Mouse (Mus musculus) neural tube, embryonic 12.5 days (tissue): Measurements from ENCODE around the gene Elob. TPM values are rescaled to one million over a fixed set of nuclear protein-coding genes. Genes with fewer than 3 reads are reported as not detected.

Source experiments
- ATAC-seq: fragments of 200-750 bp; cut with Nextera tagmentation; 2 replicates; pipeline ENCODE4 v1.8.0; 2017; ENCODE audit warnings: low read depth, mild to moderate bottlenecking, moderate TSS enrichment, moderate library complexity; ENCODE audit not compliant: low FRiP score
- H3K27ac ChIP-seq: fragments of 300-500 bp; sonication (generic); 2 replicates; pipeline ENCODE4 v1.5.1; 2016
- H3K27me3 ChIP-seq: fragments of 300-500 bp; sonication (generic); replicated peaks from 2 replicates; pipeline ENCODE4 v1.6.1; 2016; ENCODE audit warnings: mild to moderate bottlenecking
- H3K36me3 ChIP-seq: fragments of 300-500 bp; sonication (generic); 2 replicates; pipeline ENCODE4 v1.6.1; 2016; ENCODE audit warnings: mild to moderate bottlenecking
- H3K4me1 ChIP-seq: fragments of 300-500 bp; sonication (generic); 2 replicates; pipeline ENCODE4 v1.6.1; 2016
- H3K4me2 ChIP-seq: fragments of 300-500 bp; sonication (generic); replicated peaks from 2 replicates; pipeline ENCODE4 v1.6.1; 2016; ENCODE audit warnings: mild to moderate bottlenecking
- H3K4me3 ChIP-seq: fragments of 300-500 bp; sonication (generic); 2 replicates; pipeline ENCODE4 v1.5.1; 2016
- H3K9ac ChIP-seq: fragments of 300-500 bp; sonication (generic); 2 replicates; pipeline ENCODE4 v1.6.1; 2016; ENCODE audit warnings: mild to moderate bottlenecking
- H3K9me3 ChIP-seq: fragments of 300-500 bp; sonication (generic); 2 replicates; pipeline ENCODE4 v1.6.1; 2016; ENCODE audit warnings: mild to moderate bottlenecking
- WGBS: fragments of 180-500 bp; shearing (Covaris S2); methylation state at CpG from one replicate; pipeline ENCODE4 v1.1.7; 2016; 5-methylcytosine and 5-hydroxymethylcytosine counted together
- polyA plus RNA-seq: library from polyadenylated mRNA; unstranded; fragments of >200 nt; fragmentation: Nextera tagmentation; extraction: Ambion mirVana; gene quantifications from 2 replicates; pipeline ENCODE4 v1.2.1, GENCODE M21; 2016

The Elob gene
- polyA plus RNA-seq, 1 experiment from 2014 or later: 1,078 TPM

GRCm38 (mm10) chr17:23822094-23822493 lies 6.8 kb downstream of the Elob start:
- H3K4me3 ChIP-seq: no peak overlapping the region
- no peak overlapping the region for H3K9ac ChIP-seq
- 82% methylated on average over 6 of the region's 6 CpGs for WGBS
- ATAC-seq: no peak
- peaks cover 17% of the 10 kb centered on the region; the same call in 1 of the 2 replicates for H3K9me3 ChIP-seq
- H3K27ac ChIP-seq: no peak overlapping the region
- peaks cover 98% of the 10 kb centered on the region for H3K36me3 ChIP-seq
- no peaks in the 10 kb centered on the region for H3K27me3 ChIP-seq
- no peak overlapping the region for H3K4me2 ChIP-seq
- H3K4me1 ChIP-seq: peaks cover 3% of the 10 kb centered on the region

DNA sequence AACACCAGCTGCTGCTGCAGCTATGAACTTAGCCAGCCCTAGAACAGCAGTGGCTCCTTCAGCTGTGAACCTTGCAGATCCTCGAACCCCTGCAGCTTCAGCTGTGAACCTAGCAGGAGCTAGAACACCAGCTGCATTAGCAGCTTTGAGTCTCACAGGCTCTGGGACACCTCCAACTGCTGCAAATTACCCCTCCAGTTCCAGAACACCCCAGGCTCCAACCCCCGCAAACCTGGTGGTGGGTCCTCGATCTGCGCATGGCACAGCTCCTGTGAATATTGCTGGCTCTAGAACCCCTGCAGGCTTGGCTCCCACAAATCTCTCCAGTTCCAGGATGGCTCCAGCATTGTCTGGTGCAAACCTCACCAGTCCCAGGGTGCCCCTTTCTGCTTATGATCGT lies 8.2 kb downstream of the Elob start:
- ATAC-seq: no peak
- no peak overlapping the region for H3K4me3 ChIP-seq
- no peak overlapping the region for H3K4me2 ChIP-seq
- peaks cover 99% of the 10 kb centered on the region for H3K36me3 ChIP-seq
- peaks cover 25% of the 10 kb centered on the region; the same call in 1 of the 2 replicates for H3K9me3 ChIP-seq
- WGBS: 98% methylated on average over 5 of the region's 5 CpGs
- H3K9ac ChIP-seq: no peak overlapping the region
- H3K4me1 ChIP-seq: no peaks in the 10 kb centered on the region
- H3K27me3 ChIP-seq: no peaks in the 10 kb centered on the region
- H3K27ac ChIP-seq: no peak overlapping the region

DNA sequence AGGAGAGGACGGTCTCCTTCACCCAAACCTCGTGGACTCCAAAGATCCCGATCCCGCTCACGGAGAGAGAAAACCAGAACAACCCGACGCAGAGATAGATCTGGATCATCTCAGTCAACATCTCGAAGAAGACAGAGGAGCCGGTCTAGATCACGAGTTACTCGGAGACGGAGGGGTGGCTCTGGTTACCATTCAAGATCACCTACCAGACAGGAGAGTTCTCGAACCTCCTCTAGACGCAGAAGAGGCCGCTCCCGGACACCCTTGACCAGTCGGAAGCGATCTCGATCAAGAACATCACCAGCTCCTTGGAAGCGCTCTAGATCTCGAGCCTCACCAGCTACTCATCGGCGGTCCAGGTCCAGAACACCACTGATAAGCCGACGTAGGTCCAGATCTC lies 9.7 kb downstream of the Elob start:
- Histone ChIP-seq H3K9ac (no peak overlapping the region), H3K4me3 (no peak overlapping the region), H3K36me3 (peaks cover 99% of the 10 kb centered on the region), H3K9me3 (peaks cover 33% of the 10 kb centered on the region; the same call in 1 of the 2 replicates), H3K4me1 (no peaks in the 10 kb centered on the region), H3K27me3 (no peaks in the 10 kb centered on the region), H3K27ac (no peak overlapping the region), H3K4me2 (no peak overlapping the region)
- ATAC-seq: no peak
- 97% methylated on average over 25 of the region's 25 CpGs for WGBS

DNA sequence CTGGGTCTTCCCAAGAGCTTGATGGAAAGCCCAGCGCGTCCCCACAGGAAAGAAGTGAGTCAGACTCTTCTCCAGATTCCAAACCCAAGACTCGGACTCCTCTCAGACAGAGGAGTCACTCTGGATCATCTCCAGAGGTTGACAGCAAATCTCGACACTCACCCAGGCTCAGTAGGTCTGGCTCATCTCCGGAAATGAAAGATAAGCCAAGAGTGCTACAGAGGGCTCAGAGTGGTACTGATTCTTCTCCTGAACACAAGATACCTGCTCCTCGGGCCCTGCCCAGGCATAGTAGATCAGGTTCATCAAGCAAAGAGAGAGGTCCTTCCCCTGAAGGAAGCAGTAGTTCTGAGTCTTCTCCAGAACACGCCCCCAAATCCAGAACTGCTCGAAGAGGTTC lies 10.4 kb downstream of the Elob start:
- Histone ChIP-seq H3K4me1 (no peaks in the 10 kb centered on the region), H3K4me3 (no peak overlapping the region), H3K9me3 (peaks cover 33% of the 10 kb centered on the region; the same call in 1 of the 2 replicates), H3K4me2 (no peak overlapping the region), H3K27ac (no peak overlapping the region), H3K36me3 (peaks cover 100% of the 10 kb centered on the region), H3K9ac (no peak overlapping the region), H3K27me3 (no peaks in the 10 kb centered on the region)
- ATAC-seq: no peak
- 99% methylated on average over 8 of the region's 8 CpGs for WGBS

GRCm38 (mm10) chr17:23815641-23816040 lies 13.3 kb downstream of the Elob start:
- no peak overlapping the region for H3K9ac ChIP-seq
- no peak overlapping the region for H3K27ac ChIP-seq
- 98% methylated on average over 16 of the region's 16 CpGs for whole genome bisulfite sequencing
- ATAC-seq: no peak
- no peak overlapping the region for H3K4me3 ChIP-seq
- H3K9me3 ChIP-seq: peaks cover 33% of the 10 kb centered on the region; the same call in 1 of the 2 replicates
- H3K4me1 ChIP-seq: no peaks in the 10 kb centered on the region
- no peaks in the 10 kb centered on the region for H3K27me3 ChIP-seq
- no peak overlapping the region for H3K4me2 ChIP-seq
- H3K36me3 ChIP-seq: peaks cover 96% of the 10 kb centered on the region

DNA sequence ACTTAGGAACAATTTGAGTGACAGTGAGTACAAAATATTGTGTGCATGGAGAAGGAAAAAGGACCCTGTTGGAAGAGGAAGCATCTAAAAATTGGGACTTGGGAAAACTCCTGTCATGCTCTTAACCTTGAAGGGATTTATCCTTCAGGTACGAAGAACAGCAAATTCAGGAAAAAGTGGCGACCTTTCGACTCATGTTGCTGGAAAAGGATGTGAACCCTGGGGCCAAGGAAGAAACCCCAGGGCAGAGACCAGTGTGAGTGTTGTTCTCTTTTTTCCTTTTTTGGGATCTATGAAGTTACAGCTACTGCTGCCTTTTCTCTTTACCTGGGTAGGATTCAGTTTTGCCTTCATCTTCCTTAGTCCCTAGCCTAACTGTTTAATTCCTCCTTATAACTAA lies 21.0 kb downstream of the Elob start:
- no peak overlapping the region for H3K9ac ChIP-seq
- WGBS: 91% methylated on average over 3 of the region's 3 CpGs
- no peaks in the 10 kb centered on the region for H3K27me3 ChIP-seq
- peaks cover 33% of the 10 kb centered on the region for H3K4me1 ChIP-seq
- no peak overlapping the region for H3K4me3 ChIP-seq
- H3K9me3 ChIP-seq: no peaks in the 10 kb centered on the region
- H3K27ac ChIP-seq: no peak overlapping the region
- peaks cover 61% of the 10 kb centered on the region for H3K36me3 ChIP-seq
- ATAC-seq: no peak
- H3K4me2 ChIP-seq: no peak overlapping the region

DNA sequence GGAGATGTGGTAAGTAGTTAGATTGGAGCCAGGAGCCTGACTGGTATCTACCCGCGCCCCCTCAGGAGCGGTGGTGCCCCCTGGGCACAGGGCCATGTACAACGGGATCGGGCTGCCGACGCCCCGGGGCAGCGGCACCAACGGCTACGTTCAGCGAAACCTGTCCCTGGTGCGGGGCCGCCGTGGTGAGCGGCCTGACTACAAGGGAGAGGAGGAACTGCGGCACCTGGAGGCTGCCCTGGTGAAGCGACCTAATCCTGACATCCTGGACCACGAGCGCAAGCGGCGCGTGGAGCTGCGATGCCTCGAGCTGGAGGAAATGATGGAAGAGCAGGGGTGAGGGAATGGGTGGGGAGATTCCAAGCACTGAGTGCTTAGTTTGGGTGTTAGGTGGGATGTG lies 22.1 kb downstream of the Elob start:
- ATAC-seq: no peak
- peak overlapping the region; percentile 70 for H3K4me2 ChIP-seq
- H3K27me3 ChIP-seq: no peaks in the 10 kb centered on the region
- WGBS: 92% methylated on average over 25 of the region's 25 CpGs
- H3K4me3 ChIP-seq: no peak overlapping the region
- H3K36me3 ChIP-seq: peaks cover 51% of the 10 kb centered on the region
- no peaks in the 10 kb centered on the region for H3K9me3 ChIP-seq
- H3K4me1 ChIP-seq: peaks cover 33% of the 10 kb centered on the region
- no peak overlapping the region for H3K27ac ChIP-seq
- H3K9ac ChIP-seq: no peak overlapping the region

DNA sequence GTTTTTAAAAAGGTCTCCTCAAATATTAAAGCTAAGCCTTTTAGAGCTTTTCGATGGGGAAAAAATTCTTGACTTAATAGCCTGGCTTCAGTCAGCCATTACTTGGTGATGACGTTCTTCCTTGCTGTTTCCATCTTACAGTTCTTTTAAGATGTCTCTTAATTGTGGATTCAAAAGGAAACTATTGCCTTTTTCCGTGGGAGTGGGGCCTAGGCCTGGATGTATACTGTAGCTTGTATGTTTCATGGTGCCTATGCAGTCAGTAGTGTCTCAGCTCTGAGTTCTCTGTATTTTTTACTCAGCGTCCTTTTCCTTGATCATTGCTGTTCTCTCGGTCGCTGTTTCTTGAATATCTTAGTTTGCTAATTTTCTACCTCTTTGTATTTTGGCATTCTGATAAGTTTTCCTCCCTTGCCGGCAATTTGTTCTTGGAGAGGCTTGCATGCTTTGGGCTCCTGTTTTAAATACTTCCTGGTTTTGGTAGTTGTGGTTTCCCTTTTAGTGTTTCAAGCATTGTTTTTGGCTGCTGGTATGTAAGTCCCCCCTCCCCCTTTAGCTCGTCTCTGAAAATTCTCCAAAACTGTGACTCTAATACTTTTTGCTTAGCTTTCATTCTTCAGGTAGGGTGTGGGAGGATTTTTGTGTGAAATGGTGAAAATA lies 24.4 kb downstream of the Elob start:
- 9% methylated on average over 8 of the region's 8 CpGs for WGBS
- no peak for ATAC-seq
- H3K4me2 ChIP-seq: peak overlapping the region; percentile 70
- H3K9me3 ChIP-seq: no peaks in the 10 kb centered on the region
- peak overlapping the region; percentile 99 for H3K4me3 ChIP-seq
- peaks cover 33% of the 10 kb centered on the region for H3K4me1 ChIP-seq
- H3K9ac ChIP-seq: peak overlapping the region; percentile 94
- no peaks in the 10 kb centered on the region for H3K27me3 ChIP-seq
- H3K27ac ChIP-seq: no peak overlapping the region
- peaks cover 28% of the 10 kb centered on the region for H3K36me3 ChIP-seq

- Histone ChIP-seq H3K27me3 (no peaks in the 10 kb centered on the region), H3K9me3 (no peaks in the 10 kb centered on the region), H3K4me2 (peak overlapping the region; percentile 70), H3K4me3 (peak overlapping the region; percentile 99), H3K4me1 (peaks cover 33% of the 10 kb centered on the region), H3K36me3 (peaks cover 18% of the 10 kb centered on the region), H3K27ac (peak overlapping the region; percentile 91), H3K9ac (peak overlapping the region; percentile 94)
- peak; percentile 70 for ATAC-seq
- under 1% methylated on average over 73 of the region's 83 CpGs for WGBS
These were observed 25.4 kb downstream of the Elob start for GRCm38 (mm10) chr17:23803366-23804041.

- no peaks in the 10 kb centered on the region for H3K27me3 ChIP-seq
- peaks cover 11% of the 10 kb centered on the region for H3K36me3 ChIP-seq
- ATAC-seq: peak; percentile 98
- peak overlapping the region; percentile 94 for H3K9ac ChIP-seq
- H3K9me3 ChIP-seq: no peaks in the 10 kb centered on the region
- under 1% methylated on average over 60 of the region's 60 CpGs for WGBS
- H3K27ac ChIP-seq: peak overlapping the region; percentile 91
- H3K4me3 ChIP-seq: peak overlapping the region; percentile 99
- H3K4me1 ChIP-seq: peaks cover 33% of the 10 kb centered on the region
- H3K4me2 ChIP-seq: peak overlapping the region; percentile 70
These were observed 26.1 kb downstream of the Elob start for GRCm38 (mm10) chr17:23802746-23803365.

DNA sequence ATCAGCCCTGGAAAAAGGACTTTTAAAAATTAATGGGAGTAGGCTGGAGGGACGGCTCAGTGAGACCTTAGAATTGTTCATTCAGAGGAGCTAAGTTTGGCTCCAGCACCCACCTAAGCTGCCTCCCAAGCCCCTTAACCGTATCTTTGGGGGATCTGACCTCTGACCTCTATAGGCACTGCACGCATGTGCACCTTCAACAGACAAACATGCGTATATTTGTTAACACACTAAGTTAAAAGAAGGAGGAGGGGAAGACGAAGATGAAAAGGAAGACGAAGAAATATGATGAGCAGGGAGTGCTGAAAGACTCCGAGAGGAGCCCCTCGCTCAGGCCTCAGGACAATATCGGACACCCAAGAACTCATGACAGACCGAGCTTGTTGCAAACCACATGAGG lies 27.3 kb downstream of the Elob start:
- Histone ChIP-seq H3K4me2 (no peak overlapping the region), H3K27ac (no peak overlapping the region), H3K9me3 (no peaks in the 10 kb centered on the region), H3K4me3 (no peak overlapping the region), H3K27me3 (no peaks in the 10 kb centered on the region), H3K4me1 (peaks cover 24% of the 10 kb centered on the region), H3K9ac (no peak overlapping the region), H3K36me3 (0 out of 2 replicates have a peak, but pooled peaks cover under 1% of the 10 kb centered on the region)
- WGBS: 91% methylated on average over 10 of the region's 10 CpGs
- ATAC-seq: no peak

- no peak for ATAC-seq
- Histone ChIP-seq H3K4me1 (no peaks in the 10 kb centered on the region), H3K4me2 (no peak overlapping the region), H3K4me3 (no peak overlapping the region), H3K27ac (no peak overlapping the region), H3K27me3 (no peaks in the 10 kb centered on the region), H3K36me3 (no peaks in the 10 kb centered on the region), H3K9ac (no peak overlapping the region), H3K9me3 (no peaks in the 10 kb centered on the region)
- WGBS: 80% methylated on average over 7 of the region's 7 CpGs
These were observed 31.6 kb downstream of the Elob start for GRCm38 (mm10) chr17:23797316-23797715.
